Mouse (Mus musculus): ENCODE measurements around the gene Olfr782. TPM values are rescaled to one million over a fixed set of nuclear protein-coding genes. Genes with fewer than 3 reads are reported as not detected.

The Olfr782 gene
- polyA plus RNA-seq, 1 experiment from 2014 or later: not detected

DNA sequence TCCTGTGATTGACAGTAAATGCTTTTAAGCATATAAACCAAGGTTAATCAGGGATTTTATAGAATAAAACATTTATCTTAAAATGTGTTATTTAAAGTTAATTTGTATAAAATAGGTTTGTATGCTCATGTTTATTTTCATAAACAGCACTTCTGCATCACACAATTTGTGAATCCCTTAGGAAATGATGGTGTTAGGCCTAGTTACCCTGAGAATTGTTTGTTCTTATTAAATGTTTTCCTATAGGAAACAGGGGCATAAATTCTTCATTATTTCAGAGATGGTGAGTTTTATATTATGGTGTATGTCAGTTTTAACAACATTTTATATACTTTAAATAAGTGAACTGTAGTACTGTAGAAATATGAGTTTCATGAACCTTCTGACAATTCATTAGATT lies 35.1 kb downstream of the Olfr782 start, which contains the start of gene Olfr784:
Olfr784 (plus strand) TSS at position 301 of the 400 bp plus-strand sequence.
- Histone ChIP-seq H3K27me3 (replicated peaks; ENCODE audit: control insufficient read depth, insufficient read depth, low read length) (no peaks in the 10 kb centered on the region), H3K4me1 (ENCODE audit: control insufficient read depth, insufficient read depth, low read length) (no peaks in the 10 kb centered on the region), H3K4me2 (ENCODE audit: low read length) (no peak within 1 kb of the TSS), H3K4me3 (ENCODE audit: low read depth, low read length) (no peak within 1 kb of the TSS), H3K36me3 (ENCODE audit: control insufficient read depth, insufficient read depth, low read length) (no peaks in the 10 kb centered on the region), H3K27ac (ENCODE audit: low read depth, low read length) (no peak within 1 kb of the TSS), H3K9me3 (replicated peaks; ENCODE audit: control insufficient read depth, low read length) (no peaks in the 10 kb centered on the region), H3K9ac (ENCODE audit: low read length) (no peak within 1 kb of the TSS)
- no peak for DNase-seq (ENCODE audit: low spot score)
- ATAC-seq: no peak

- Histone ChIP-seq H3K9me3 (replicated peaks; ENCODE audit: control insufficient read depth, low read length) (no peaks in the 10 kb centered on the region; the same call in 1 of the 2 replicates), H3K27ac (ENCODE audit: low read depth, low read length) (no peak overlapping the region), H3K27me3 (replicated peaks; ENCODE audit: control insufficient read depth, insufficient read depth, low read length) (no peaks in the 10 kb centered on the region), H3K4me1 (ENCODE audit: control insufficient read depth, insufficient read depth, low read length) (no peaks in the 10 kb centered on the region), H3K36me3 (ENCODE audit: control insufficient read depth, insufficient read depth, low read length) (no peaks in the 10 kb centered on the region), H3K9ac (ENCODE audit: low read length) (no peak overlapping the region), H3K4me3 (ENCODE audit: low read depth, low read length) (no peak overlapping the region), H3K4me2 (ENCODE audit: low read length) (no peak overlapping the region)
- DNase-seq (ENCODE audit: low spot score) (no peak), ATAC-seq (no peak)
- WGBS: 46% methylated on average over 5 of the region's 5 CpGs
Measured at GRCm38 (mm10) chr10:129400892-129401291, 52.2 kb downstream of the Olfr782 start.

Other genes with a start within 250 kb of the Olfr782 start
- gene Olfr768, start 249.5 kb upstream of the Olfr782 start, polyA plus RNA-seq (2014; fragmentation: Nextera tagmentation; extraction: Ambion mirVana): not detected in 2 replicates
- not detected in 2 replicates for gene Olfr769, start 231.0 kb upstream of the Olfr782 start, polyA plus RNA-seq (2014; fragmentation: Nextera tagmentation; extraction: Ambion mirVana)
- gene Olfr770, start 209.9 kb upstream of the Olfr782 start, polyA plus RNA-seq (2014; fragmentation: Nextera tagmentation; extraction: Ambion mirVana): not detected in 2 replicates
- not detected in 2 replicates for gene Olfr771, start 184.1 kb upstream of the Olfr782 start, polyA plus RNA-seq (2014; fragmentation: Nextera tagmentation; extraction: Ambion mirVana)
- gene Olfr772, start 170.9 kb upstream of the Olfr782 start, polyA plus RNA-seq (2014; fragmentation: Nextera tagmentation; extraction: Ambion mirVana): not detected in 2 replicates
- not detected in 2 replicates for gene Olfr773, start 161.4 kb upstream of the Olfr782 start, polyA plus RNA-seq (2014; fragmentation: Nextera tagmentation; extraction: Ambion mirVana)
- gene Olfr774, start 112.6 kb upstream of the Olfr782 start, polyA plus RNA-seq (2014; fragmentation: Nextera tagmentation; extraction: Ambion mirVana): not detected in 2 replicates
- not detected in 2 replicates for gene Olfr775, start 100.4 kb upstream of the Olfr782 start, polyA plus RNA-seq (2014; fragmentation: Nextera tagmentation; extraction: Ambion mirVana)
- gene Olfr776, start 89.7 kb upstream of the Olfr782 start, polyA plus RNA-seq (2014; fragmentation: Nextera tagmentation; extraction: Ambion mirVana): not detected in 2 replicates
- not detected in 2 replicates for gene Olfr777, start 77.4 kb upstream of the Olfr782 start, polyA plus RNA-seq (2014; fragmentation: Nextera tagmentation; extraction: Ambion mirVana)
- gene Olfr780, start 30.7 kb upstream of the Olfr782 start, polyA plus RNA-seq (2014; fragmentation: Nextera tagmentation; extraction: Ambion mirVana): not detected in 2 replicates
- not detected in 2 replicates for gene Olfr781, start 20.0 kb upstream of the Olfr782 start, polyA plus RNA-seq (2014; fragmentation: Nextera tagmentation; extraction: Ambion mirVana)
- gene Olfr784, start 35.2 kb downstream of the Olfr782 start, polyA plus RNA-seq (2014; fragmentation: Nextera tagmentation; extraction: Ambion mirVana): 0.09 TPM in 1 of 2 replicates, not detected in the other
- gene Olfr785, start 56.6 kb downstream of the Olfr782 start, polyA plus RNA-seq (2014; fragmentation: Nextera tagmentation; extraction: Ambion mirVana): not detected in 2 replicates
- not detected in 2 replicates for gene Olfr786, start 78.5 kb downstream of the Olfr782 start, polyA plus RNA-seq (2014; fragmentation: Nextera tagmentation; extraction: Ambion mirVana)
- not detected in 2 replicates for gene Olfr787, start 113.0 kb downstream of the Olfr782 start, polyA plus RNA-seq (2014; fragmentation: Nextera tagmentation; extraction: Ambion mirVana)
- not detected in 2 replicates for gene Olfr788, start 122.1 kb downstream of the Olfr782 start, polyA plus RNA-seq (2014; fragmentation: Nextera tagmentation; extraction: Ambion mirVana)
- not detected in 2 replicates for gene Olfr789, start 135.9 kb downstream of the Olfr782 start, polyA plus RNA-seq (2014; fragmentation: Nextera tagmentation; extraction: Ambion mirVana)
- gene Olfr790, start 149.6 kb downstream of the Olfr782 start, polyA plus RNA-seq (2014; fragmentation: Nextera tagmentation; extraction: Ambion mirVana): not detected in 2 replicates
- gene Olfr791, start 172.9 kb downstream of the Olfr782 start, polyA plus RNA-seq (2014; fragmentation: Nextera tagmentation; extraction: Ambion mirVana): not detected in 2 replicates
- not detected in 2 replicates for gene Olfr792, start 190.3 kb downstream of the Olfr782 start, polyA plus RNA-seq (2014; fragmentation: Nextera tagmentation; extraction: Ambion mirVana)
- not detected in 2 replicates for gene Olfr794, start 218.8 kb downstream of the Olfr782 start, polyA plus RNA-seq (2014; fragmentation: Nextera tagmentation; extraction: Ambion mirVana)

All from forebrain, embryonic 14.5 days (tissue).